Mouse (Mus musculus): ENCODE results near the gene Bcl2.

GRCm38 (mm10) chr1:106564436-106564835 lies 149.6 kb downstream of the Bcl2 start:
- TF ChIP-seq CTCF (conservative IDR thresholded peaks at IDR 0.05; ENCODE audit: insufficient read depth, insufficient read length, low read depth, low read length), result no peak
- TF ChIP-seq POLR2A (IDR thresholded peaks at IDR 0.05; ENCODE audit: low read depth, low read length), result no peak

Measured in kidney, adult 2 months (tissue).